Mouse (Mus musculus) c-Kit-positive CD71-negative TER-119-negative erythroid progenitor cells, embryonic 14.5 days (primary cell): ENCODE data around the gene March7.

Experiments used
- DNase-seq: peaks from one replicate; pipeline ENCODE4 v3.0.0-alpha.2; 2013; ENCODE audit warnings: low read depth

March7 gene

DNA sequence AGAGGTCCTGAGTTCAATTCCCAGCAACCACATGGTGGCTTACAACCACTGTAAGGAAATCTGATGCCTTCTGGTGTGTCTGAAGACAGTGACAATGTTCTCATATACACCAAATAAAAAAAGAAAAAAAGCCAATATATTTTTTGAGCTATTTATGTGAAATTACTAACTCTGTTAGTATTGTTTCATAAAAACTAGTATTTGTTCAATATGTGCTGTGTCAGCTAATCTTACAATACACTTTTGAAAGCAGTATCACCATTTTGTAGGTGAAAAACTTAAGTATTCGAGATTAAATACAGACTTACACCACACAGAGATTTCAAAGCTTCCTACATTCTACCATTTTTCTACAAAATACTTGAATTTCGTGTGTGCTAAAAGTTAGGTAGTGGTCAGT is 5.0 kb downstream of the March7 start:
- no peak for DNase-seq

GRCm38 (mm10) chr2:60216547-60217153 is 7.0 kb downstream of the March7 start:
- DNase-seq = no peak

GRCm38 (mm10) chr2:60217620-60218019 is 7.9 kb downstream of the March7 start:
- DNase-seq = no peak

GRCm38 (mm10) chr2:60221236-60221635 is 11.5 kb downstream of the March7 start:
- DNase-seq = no peak

DNA sequence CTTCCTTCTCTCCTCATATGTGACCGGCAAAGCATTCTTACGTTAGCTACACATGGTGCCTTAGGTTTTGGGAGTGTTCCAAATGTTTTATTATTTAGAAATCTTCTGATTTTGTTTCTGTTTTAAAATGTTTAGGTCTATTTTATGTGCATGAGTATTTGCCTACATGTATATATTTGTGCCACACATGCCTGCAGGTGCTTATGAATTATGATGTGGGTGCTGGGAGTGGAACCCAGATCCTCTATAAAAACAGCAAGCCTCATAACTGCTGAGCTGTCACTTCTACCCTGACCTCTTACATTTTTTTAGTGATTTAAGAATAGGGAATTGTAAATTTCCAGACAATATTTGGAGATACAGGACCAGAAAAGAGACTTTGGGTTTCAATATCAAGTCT is 12.3 kb downstream of the March7 start:
- DNase-seq = no peak

GRCm38 (mm10) chr2:60223489-60223888 is 13.8 kb downstream of the March7 start:
- no peak for DNase-seq

GRCm38 (mm10) chr2:60228470-60228869 is 18.8 kb downstream of the March7 start:
- no peak for DNase-seq

GRCm38 (mm10) chr2:60230361-60230760 is 20.7 kb downstream of the March7 start:
- DNase-seq = no peak

DNA sequence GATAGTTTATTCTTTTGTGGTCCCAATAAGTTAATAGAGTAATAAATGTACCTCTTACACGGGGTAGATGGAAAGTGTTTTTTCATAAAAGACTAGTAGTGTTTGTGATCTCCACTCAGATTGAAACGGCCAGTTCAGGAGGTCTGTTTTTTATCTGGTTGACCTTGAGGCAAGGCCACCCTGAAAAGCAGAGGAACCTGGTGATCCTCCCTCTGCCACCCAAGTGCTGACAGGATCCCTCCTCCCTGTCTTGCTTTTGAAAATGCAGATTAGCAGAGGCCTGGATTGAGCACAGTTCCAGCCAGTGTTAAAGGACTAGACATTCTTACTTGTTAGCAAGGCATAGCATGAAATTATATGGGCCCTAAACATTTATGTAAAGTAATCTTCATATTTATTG is 23.5 kb downstream of the March7 start:
- no peak for DNase-seq

DNA sequence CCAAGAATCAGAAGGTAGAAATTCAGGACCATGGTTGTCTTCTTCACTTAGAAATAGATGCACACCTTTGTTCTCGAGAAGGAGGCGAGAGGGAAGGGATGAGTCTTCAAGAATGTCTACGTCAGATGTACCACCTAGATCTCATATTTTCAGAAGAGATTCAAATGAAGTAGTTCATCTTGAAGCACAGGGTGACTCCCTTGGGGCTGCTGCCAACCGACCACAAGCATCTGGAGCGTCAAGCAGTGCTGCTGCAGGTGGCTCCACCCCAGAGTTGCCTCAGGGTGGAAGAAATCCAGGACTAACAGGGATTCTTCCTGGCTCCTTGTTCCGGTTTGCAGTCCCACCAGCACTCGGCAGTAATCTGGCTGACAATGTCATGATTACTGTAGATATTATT is 24.8 kb downstream of the March7 start:
- DNase-seq = no peak

GRCm38 (mm10) chr2:60252782-60253181 is 43.1 kb downstream of the March7 start:
- no peak for DNase-seq

GRCm38 (mm10) chr2:60253506-60253905 is 43.8 kb downstream of the March7 start:
- no peak for DNase-seq

GRCm38 (mm10) chr2:60256751-60257150 is 47.1 kb downstream of the March7 start:
- DNase-seq = no peak

DNA sequence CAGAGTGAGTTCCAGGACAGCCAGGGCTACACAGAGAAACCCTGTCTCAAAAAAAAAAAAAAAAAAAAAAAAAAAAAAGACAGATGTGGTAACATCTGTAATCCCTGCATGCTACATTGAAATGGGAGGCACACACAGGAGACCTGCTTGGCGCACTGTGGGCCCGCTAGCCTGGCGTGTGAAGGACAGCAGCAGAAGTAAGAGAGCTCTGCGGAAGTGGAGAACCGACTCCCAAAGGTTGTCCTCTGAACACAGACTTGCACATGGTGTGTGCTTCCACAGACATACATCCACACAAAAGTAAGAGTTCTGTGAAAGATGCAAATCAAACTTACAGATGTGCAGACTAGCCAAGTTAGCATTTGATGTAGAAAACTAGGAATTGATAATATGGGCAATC is 49.5 kb downstream of the March7 start:
- DNase-seq = no peak

GRCm38 (mm10) chr2:60260621-60261350 is 51.1 kb downstream of the March7 start:
- DNase-seq = no peak

DNA sequence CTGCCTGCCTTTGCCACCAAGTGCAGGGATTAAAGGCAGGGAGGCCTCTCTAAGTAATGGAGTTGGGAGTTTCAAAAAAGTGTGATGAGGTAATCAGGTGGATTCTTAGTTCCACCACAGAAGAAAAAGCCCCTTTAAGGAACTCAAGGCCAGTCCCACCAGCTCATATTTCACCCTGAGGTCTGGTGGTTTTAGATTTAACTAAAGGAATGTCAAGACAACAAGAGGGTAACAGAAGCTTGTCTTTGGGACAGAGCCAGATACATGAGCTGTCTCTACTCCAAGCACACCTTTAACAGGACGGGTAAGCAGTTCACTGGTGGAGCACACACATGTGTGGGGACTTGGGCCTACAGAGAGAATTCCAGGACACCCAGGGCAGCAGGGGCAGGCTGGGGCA is 57.9 kb downstream of the March7 start:
- DNase-seq = no peak

- DNase-seq = no peak
These were observed 60.3 kb downstream of the March7 start for GRCm38 (mm10) chr2:60269856-60270479.

DNA sequence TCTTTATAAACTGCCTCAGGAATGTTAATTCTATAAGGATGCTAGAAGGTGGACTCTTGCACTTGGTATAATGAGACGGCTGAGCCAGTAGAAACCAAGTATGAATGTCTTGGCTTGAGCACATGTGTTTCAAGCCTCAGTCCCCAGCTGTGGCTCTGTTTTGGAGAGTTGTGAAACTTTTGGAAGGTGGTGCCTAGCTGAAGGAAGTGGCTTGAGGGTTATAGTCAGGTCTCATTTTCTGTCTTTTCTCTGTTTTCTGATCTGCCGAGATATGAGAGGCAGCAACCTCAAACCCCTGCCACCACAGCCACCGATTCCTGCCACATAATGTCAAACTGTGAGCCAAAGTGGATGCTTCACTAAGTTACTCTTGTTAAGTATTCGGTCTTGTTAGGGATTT is 68.9 kb downstream of the March7 start:
- DNase-seq = no peak

DNA sequence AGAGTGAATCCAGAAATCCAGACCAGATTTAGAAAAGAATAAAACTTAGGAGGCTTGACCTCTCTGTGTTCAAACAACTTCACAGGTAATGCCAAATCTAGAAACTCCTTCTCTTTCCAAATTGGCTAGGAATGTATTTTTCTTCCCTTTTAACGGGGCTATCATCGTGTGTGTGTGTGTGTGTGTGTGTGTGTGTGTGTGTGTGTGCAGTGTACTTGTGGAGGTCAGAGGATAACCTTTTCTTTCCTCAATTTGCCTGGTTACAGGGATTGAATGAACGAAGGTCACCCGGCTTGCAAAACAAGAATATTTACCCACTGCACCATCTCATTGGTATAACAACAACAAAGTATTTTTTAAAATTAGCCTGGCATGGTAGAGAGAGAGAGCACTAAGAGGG is 72.9 kb downstream of the March7 start:
- DNase-seq = no peak

- no peak for DNase-seq
These were observed 73.6 kb downstream of the March7 start for GRCm38 (mm10) chr2:60283208-60283750.

DNA sequence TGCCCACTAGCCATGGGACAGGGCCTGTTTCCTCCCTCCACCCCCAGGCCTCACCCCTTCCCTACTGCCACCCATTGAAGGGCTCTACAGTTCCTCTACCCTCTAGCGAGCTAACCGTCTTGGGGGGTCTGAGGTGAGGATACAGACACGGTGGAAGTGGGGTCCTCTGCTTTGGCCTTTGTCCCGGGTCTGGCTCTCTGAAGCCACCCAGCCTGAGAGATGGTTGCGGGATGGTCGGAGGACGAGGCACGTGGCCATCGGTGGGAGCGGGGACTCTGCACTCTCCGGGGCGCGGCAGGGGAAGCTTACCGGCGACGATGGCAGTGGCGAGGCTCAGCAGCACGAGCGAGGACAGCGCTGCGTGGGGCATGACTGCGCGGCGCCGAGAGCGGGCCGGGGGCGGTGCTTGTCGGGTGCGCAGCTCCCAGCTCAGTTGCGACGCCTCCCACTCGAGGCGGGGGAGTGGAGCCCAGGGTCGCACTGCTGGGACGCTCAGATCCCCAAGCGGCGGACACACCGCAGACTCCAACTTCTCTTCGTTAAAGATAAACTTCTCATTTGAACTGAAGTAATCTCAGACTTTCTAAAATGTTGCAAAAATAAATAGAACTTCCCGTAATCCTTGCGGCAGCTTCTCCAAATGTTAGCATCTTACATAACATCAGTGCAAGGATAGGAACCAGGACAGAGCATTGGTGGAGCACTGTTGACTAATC is 74.2 kb downstream of the March7 start:
- no peak for DNase-seq

DNA sequence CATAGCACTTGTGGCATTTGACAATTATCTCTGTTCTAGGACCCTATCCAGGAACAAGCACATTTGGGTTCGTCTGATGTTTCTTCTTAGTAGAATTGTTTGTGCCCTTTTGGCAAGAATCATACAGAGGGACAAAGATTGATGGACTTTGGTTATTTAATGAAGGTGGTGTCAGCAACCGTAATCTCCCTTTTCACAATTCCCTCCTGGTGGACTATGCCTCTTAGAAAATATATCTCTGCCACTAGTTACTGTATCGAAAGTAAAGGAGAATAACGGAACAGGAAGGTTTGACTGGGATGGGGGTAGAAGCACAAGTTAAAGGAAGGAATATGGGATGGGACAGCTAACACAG is 74.8 kb downstream of the March7 start, which contains the start of gene Cd302:
Gene Cd302 (minus strand): TSS at position 22 of the 355 bp plus-strand sequence.
- DNase-seq = no peak
